Mouse (Mus musculus): ENCODE measurements around the gene Cdk2.

DNA sequence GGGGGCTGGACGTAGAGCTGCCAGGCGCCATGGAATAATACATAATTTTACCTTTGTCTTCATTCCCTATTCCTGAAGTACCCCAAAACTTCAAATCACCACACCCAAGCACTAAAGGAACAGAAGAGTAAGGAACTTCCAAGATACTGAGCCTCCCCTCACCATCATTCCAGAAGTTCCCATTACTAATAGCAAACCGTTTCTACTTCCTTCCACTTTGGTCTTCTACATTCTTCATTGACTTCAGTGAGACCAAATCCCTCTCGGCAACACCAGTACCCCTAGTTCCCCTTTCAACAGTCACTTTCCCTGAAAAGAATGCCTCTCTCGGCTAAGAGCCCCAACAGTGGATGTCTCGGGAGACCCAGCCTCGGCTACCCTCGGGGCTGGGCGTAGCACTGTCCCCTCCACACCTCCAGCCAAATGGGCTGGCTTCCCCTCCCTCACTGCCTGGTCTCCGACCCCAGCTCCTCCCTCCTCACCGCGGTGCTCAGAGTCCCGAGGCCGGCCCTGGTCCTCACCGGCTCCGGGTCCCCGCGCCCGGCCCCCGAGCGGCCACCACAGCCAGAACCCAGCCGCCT is 9.3 kb downstream of the Cdk2 start:
- TF ChIP-seq CTCF (IDR thresholded peaks at IDR 0.05) (no peak), EP300 (IDR thresholded peaks at IDR 0.05) (no peak)

Measured in lung, postnatal 0 days (tissue).